Mouse (Mus musculus): Measurements from ENCODE around the gene Adap2. TPM values are rescaled to one million over a fixed set of nuclear protein-coding genes. Genes with fewer than 3 reads are reported as not detected.
"Not testable (repeated sequence)": the region's sequence is repeated elsewhere in the genome, so short reads cannot be mapped to it uniquely, and the experiment has no call there.

Gene Adap2
- polyA plus RNA-seq, 1 experiment from 2014 or later = 3.7 TPM

DNA sequence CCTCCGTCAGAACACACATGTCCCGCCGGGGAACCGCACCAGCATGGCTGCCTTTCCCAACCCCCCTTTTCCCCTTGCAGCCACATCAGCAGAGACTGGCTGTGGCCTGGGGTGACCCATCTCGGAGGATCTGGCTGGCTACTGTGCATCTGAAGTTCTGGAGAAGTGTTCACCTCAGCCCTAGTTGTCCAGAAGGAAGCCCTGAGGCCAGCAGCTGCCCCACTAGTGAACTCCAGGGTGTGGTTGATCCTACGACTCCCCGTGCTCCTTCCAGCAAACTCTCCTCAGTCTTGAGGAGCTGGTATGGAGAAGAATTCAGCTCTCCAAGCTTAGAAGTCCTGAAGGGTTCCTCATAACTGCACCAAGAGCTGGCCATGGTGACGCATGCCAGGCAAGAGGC is 24.4 kb downstream of the Adap2 start:
- WGBS (ENCODE audit: insufficient replicate concordance) = 77% methylated on average over 8 of the region's 8 CpGs
- Histone ChIP-seq H3K27me3 (0 out of 2 replicates have a peak, but pooled peaks cover 3% of the 10 kb centered on the region), H3K4me1 (replicated peaks) (peaks cover 23% of the 10 kb centered on the region; the same call in 1 of the 2 replicates), H3K9me3 (replicated peaks) (no peaks in the 10 kb centered on the region), H3K36me3 (no peaks in the 10 kb centered on the region), H3K27ac (no peak overlapping the region), H3K9ac (no peak overlapping the region), H3K4me3 (replicated peaks) (no peak overlapping the region), H3K4me2 (no peak overlapping the region)
- DNase-seq (no peak), ATAC-seq (ENCODE audit: low read depth) (no peak)

GRCm38 (mm10) chr11:80181021-80181749 is 27.3 kb downstream of the Adap2 start:
- Histone ChIP-seq H3K27me3 (0 out of 2 replicates have a peak, but pooled peaks cover under 1% of the 10 kb centered on the region), H3K4me1 (replicated peaks) (peaks cover 25% of the 10 kb centered on the region), H3K9me3 (replicated peaks) (no peaks in the 10 kb centered on the region), H3K9ac (no peak overlapping the region), H3K27ac (no peak overlapping the region), H3K4me2 (no peak overlapping the region), H3K36me3 (peaks cover 3% of the 10 kb centered on the region; the same call in 1 of the 2 replicates), H3K4me3 (replicated peaks) (no peak overlapping the region)
- DNase-seq (no peak), ATAC-seq (ENCODE audit: low read depth) (no peak)
- WGBS (ENCODE audit: insufficient replicate concordance) = 63% methylated on average over 5 of the region's 5 CpGs

GRCm38 (mm10) chr11:80183054-80183704 is 29.3 kb downstream of the Adap2 start:
- H3K9ac ChIP-seq = peak overlapping the region; percentile 87
- peak overlapping the region; percentile 84 for H3K4me2 ChIP-seq
- H3K27me3 ChIP-seq; DNase-seq; H3K9me3 ChIP-seq (replicated peaks); H3K36me3 ChIP-seq: not testable (repeated sequence)
- 37% methylated on average over 12 of the region's 12 CpGs for WGBS (ENCODE audit: insufficient replicate concordance)
- peak; percentile 72 for ATAC-seq (ENCODE audit: low read depth)
- H3K4me3 ChIP-seq (replicated peaks) = peak overlapping the region; percentile 78
- peaks cover 17% of the 10 kb centered on the region for H3K4me1 ChIP-seq (replicated peaks)
- peak overlapping the region; percentile 86 for H3K27ac ChIP-seq

- Histone ChIP-seq H3K36me3 (peaks cover 3% of the 10 kb centered on the region; the same call in 1 of the 2 replicates), H3K4me3 (replicated peaks) (peak within 1 kb of the TSS; percentile 78), H3K4me1 (replicated peaks) (peaks cover 15% of the 10 kb centered on the region), H3K27ac (peak within 1 kb of the TSS; percentile 86), H3K4me2 (peak within 1 kb of the TSS; percentile 84), H3K9me3 (replicated peaks) (no peaks in the 10 kb centered on the region), H3K9ac (peak within 1 kb of the TSS; percentile 87), H3K27me3 (no peaks in the 10 kb centered on the region)
- DNase-seq (peak; percentile 76), ATAC-seq (ENCODE audit: low read depth) (peak; percentile 93)
- under 1% methylated on average over 33 of the region's 33 CpGs for WGBS (ENCODE audit: insufficient replicate concordance)
These were observed 29.9 kb downstream of the Adap2 start, which contains the start of gene Rnf135 for GRCm38 (mm10) chr11:80183705-80184255. TSS of gene Rnf135 (plus strand) at chr11:80183851.

GRCm38 (mm10) chr11:80184531-80185071 is 30.7 kb downstream of the Adap2 start:
- no peak for DNase-seq
- 80% methylated on average over 6 of the region's 6 CpGs for WGBS (ENCODE audit: insufficient replicate concordance)

DNA sequence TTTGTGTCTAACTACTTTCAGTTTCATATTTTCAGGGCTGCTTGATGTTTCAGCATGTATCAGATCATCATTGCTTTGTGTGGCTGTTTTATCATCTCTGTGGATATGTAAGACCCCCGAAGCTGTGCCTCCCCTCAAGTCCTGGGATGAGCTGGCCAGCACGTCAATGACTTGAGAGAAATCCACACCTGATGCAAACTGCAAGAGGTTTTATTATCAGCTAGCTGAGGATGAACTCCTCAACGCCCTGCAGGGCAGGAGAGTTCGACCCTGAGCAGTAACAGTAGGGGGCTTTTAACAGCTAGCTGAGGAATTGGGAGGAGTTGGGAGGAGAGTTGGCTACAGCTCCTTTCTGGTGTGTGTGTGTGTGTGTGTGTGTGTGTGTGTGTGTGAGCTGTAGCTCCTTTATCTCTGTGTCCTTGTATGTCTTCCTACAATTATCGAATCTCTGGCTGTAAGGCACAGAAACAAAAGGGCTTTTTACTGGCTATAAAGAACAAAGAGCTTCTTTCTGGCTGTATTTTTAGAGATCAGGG is 31.6 kb downstream of the Adap2 start:
- H3K9me3 ChIP-seq (replicated peaks); H3K36me3 ChIP-seq; H3K27ac ChIP-seq; H3K27me3 ChIP-seq; H3K4me3 ChIP-seq (replicated peaks); H3K9ac ChIP-seq; DNase-seq; ATAC-seq (ENCODE audit: low read depth): not testable (repeated sequence)
- H3K4me2 ChIP-seq = peak overlapping the region; percentile 84; the same call in 1 of the 2 replicates
- 81% methylated on average over 5 of the region's 5 CpGs for WGBS (ENCODE audit: insufficient replicate concordance)
- peaks cover 15% of the 10 kb centered on the region for H3K4me1 ChIP-seq (replicated peaks)

More at GRCm38 (mm10) chr11:80184531-80185071, 30.7 kb downstream of the Adap2 start:
- Histone ChIP-seq H3K4me2 (peak overlapping the region; percentile 84), H3K4me3 (replicated peaks) (peak overlapping the region; percentile 78), H3K4me1 (replicated peaks) (peaks cover 15% of the 10 kb centered on the region), H3K9ac (peak overlapping the region; percentile 87), H3K27me3 (no peaks in the 10 kb centered on the region), H3K36me3 (peaks cover 8% of the 10 kb centered on the region; the same call in 1 of the 2 replicates), H3K9me3 (replicated peaks) (no peaks in the 10 kb centered on the region), H3K27ac (0 out of 2 replicates have a peak overlapping the region, but pooled peaks have one; percentile 86)
- ATAC-seq (ENCODE audit: low read depth) = no peak

GRCm38 (mm10) chr11:80190280-80190679 is 36.4 kb downstream of the Adap2 start:
- ATAC-seq (ENCODE audit: low read depth) = peak; percentile 50; the same call in 1 of the 2 replicates

DNA sequence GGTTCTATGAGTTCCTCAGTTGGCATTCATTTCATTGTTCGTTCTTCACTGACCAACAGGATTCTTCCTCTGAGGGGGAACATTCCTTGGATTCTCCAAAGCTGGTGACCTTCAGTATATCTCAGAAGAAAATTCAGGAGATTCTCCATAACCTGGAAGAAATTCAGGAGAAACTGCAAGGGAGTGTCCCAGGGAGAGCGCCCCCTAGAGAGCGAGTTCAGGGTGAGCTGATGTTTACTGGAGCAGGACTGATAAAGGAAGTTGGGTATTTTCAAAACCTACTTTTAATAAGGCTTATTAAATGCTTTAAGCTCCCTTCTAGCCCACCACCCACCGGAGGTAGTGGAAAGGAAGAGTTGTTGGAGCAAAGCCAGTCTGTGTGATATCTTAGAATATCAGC is 39.9 kb downstream of the Adap2 start:
- no peak overlapping the region for H3K27ac ChIP-seq
- H3K36me3 ChIP-seq = peaks cover 28% of the 10 kb centered on the region
- no peak overlapping the region for H3K4me2 ChIP-seq
- no peak for ATAC-seq (ENCODE audit: low read depth)
- WGBS (ENCODE audit: insufficient replicate concordance) = 77% methylated on average over 4 of the region's 4 CpGs
- no peaks in the 10 kb centered on the region for H3K4me1 ChIP-seq (replicated peaks)
- no peak overlapping the region for H3K9ac ChIP-seq
- H3K4me3 ChIP-seq (replicated peaks) = no peak overlapping the region
- no peaks in the 10 kb centered on the region for H3K27me3 ChIP-seq
- no peaks in the 10 kb centered on the region for H3K9me3 ChIP-seq (replicated peaks)
- DNase-seq = no peak

More at GRCm38 (mm10) chr11:80190280-80190679, 36.4 kb downstream of the Adap2 start:
- 59% methylated on average over 4 of the region's 4 CpGs for WGBS (ENCODE audit: insufficient replicate concordance)
- Histone ChIP-seq H3K4me3 (replicated peaks) (no peak overlapping the region), H3K9me3 (replicated peaks) (no peaks in the 10 kb centered on the region), H3K4me1 (replicated peaks) (peaks cover 2% of the 10 kb centered on the region; the same call in 1 of the 2 replicates), H3K4me2 (no peak overlapping the region), H3K27ac (no peak overlapping the region), H3K9ac (no peak overlapping the region), H3K36me3 (peaks cover 29% of the 10 kb centered on the region), H3K27me3 (no peaks in the 10 kb centered on the region)
- DNase-seq = no peak

GRCm38 (mm10) chr11:80196351-80196750 is 42.4 kb downstream of the Adap2 start:
- H3K9me3 ChIP-seq (replicated peaks) = no peaks in the 10 kb centered on the region
- H3K9ac ChIP-seq = no peak overlapping the region
- no peaks in the 10 kb centered on the region for H3K27me3 ChIP-seq
- no peaks in the 10 kb centered on the region for H3K4me1 ChIP-seq (replicated peaks)
- peaks cover 23% of the 10 kb centered on the region for H3K36me3 ChIP-seq
- no peak for DNase-seq
- 63% methylated on average over 7 of the region's 7 CpGs for WGBS (ENCODE audit: insufficient replicate concordance)
- ATAC-seq (ENCODE audit: low read depth) = no peak
- no peak overlapping the region for H3K4me2 ChIP-seq
- H3K27ac ChIP-seq = no peak overlapping the region
- no peak overlapping the region for H3K4me3 ChIP-seq (replicated peaks)

DNA sequence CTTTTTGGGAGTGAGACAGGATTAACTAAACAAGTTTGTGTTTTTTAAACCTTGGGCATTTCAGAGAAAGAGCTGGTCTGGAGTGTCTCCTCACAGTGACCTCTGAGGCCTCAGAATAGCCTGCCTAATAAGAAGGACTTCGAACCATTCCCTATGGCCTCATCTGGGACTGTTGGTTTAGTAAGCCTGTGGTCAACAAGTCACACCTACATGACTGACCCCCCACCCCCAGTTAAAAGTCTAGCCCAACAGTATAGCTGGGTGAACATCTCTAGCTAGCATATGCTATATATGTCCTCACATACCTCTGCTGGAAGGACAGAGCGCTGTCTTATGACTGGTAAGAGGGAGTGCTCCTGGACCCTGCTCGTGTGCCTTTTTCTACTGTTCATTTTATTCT is 45.4 kb downstream of the Adap2 start:
- Histone ChIP-seq H3K27me3 (no peaks in the 10 kb centered on the region), H3K9me3 (replicated peaks) (no peaks in the 10 kb centered on the region), H3K4me2 (no peak overlapping the region), H3K9ac (no peak overlapping the region), H3K4me3 (replicated peaks) (no peak overlapping the region), H3K27ac (no peak overlapping the region; the same call in 1 of the 2 replicates), H3K36me3 (peaks cover 12% of the 10 kb centered on the region), H3K4me1 (replicated peaks) (no peaks in the 10 kb centered on the region)
- ATAC-seq (ENCODE audit: low read depth) = peak; percentile 48
- 67% methylated on average over 3 of the region's 3 CpGs for WGBS (ENCODE audit: insufficient replicate concordance)
- DNase-seq = no peak

- Histone ChIP-seq H3K27me3 (no peaks in the 10 kb centered on the region), H3K4me3 (replicated peaks) (no peak overlapping the region), H3K4me1 (replicated peaks) (no peaks in the 10 kb centered on the region), H3K4me2 (no peak overlapping the region), H3K9ac (no peak overlapping the region), H3K27ac (no peak overlapping the region), H3K36me3 (peaks cover 8% of the 10 kb centered on the region), H3K9me3 (replicated peaks) (no peaks in the 10 kb centered on the region)
- ATAC-seq (ENCODE audit: low read depth) (no peak), DNase-seq (no peak)
- WGBS (ENCODE audit: insufficient replicate concordance) = 84% methylated on average over 2 of the region's 2 CpGs
These were observed 45.9 kb downstream of the Adap2 start for GRCm38 (mm10) chr11:80199773-80200172.

Data from liver, embryonic 13.5 days (tissue).